Mouse (Mus musculus): ENCODE measurements around the gene Fig4. TPM values are rescaled to one million over a fixed set of nuclear protein-coding genes. Genes with fewer than 3 reads are reported as not detected.

Gene Fig4
- total and polyA plus RNA-seq, 3 experiments, result 21.4 to 27.4 TPM; not detected in 1

GRCm38 (mm10) chr10:41260243-41261006 is 42.6 kb downstream of the Fig4 start:
- Histone ChIP-seq H3K9me3 (replicated peaks; ENCODE audit: insufficient read depth, low read length) (no peaks in the 10 kb centered on the region), H3K27me3 (ENCODE audit: control insufficient read depth in 1 of 2, insufficient read depth in 2 of 2, low read length in 2 of 2) (no peaks in the 10 kb centered on the region), H3K4me1 (ENCODE audit: control insufficient read depth in 1 of 2, insufficient read depth in 2 of 2, low read length in 2 of 2) (no peaks in the 10 kb centered on the region), H3K79me2 (ENCODE audit: control insufficient read depth, insufficient read depth, low read length, poor library complexity) (no peaks in the 10 kb centered on the region), H3K4me3 (ENCODE audit: control insufficient read depth in 1 of 2, insufficient read depth in 1 of 2, low read depth in 2 of 2, low read length in 2 of 2) (no peak overlapping the region), H3K9ac (ENCODE audit: control insufficient read depth, low read depth, low read length, poor library complexity, severe bottlenecking) (no peak overlapping the region), H3K36me3 (ENCODE audit: control insufficient read depth in 1 of 2, insufficient read depth in 2 of 2, low read length in 2 of 2) (no peaks in the 10 kb centered on the region; a peak in 1 of 4 replicates), H3K27ac (ENCODE audit: control insufficient read depth, low read depth, low read length) (no peak overlapping the region)
- DNase-seq (ENCODE audit: low read depth, low spot score), result no peak
- TF ChIP-seq MYB (IDR thresholded peaks at IDR 0.05; ENCODE audit: low read depth, low read length) (no peak), ZKSCAN1 (IDR thresholded peaks at IDR 0.05; ENCODE audit: low read depth, low read length) (no peak), UBTF (IDR thresholded peaks at IDR 0.05; ENCODE audit: borderline replicate concordance, insufficient read depth, low read depth, low read length) (no peak), HCFC1 (IDR thresholded peaks at IDR 0.05; ENCODE audit: low read depth, low read length) (no peak), TAL1 (IDR thresholded peaks at IDR 0.05; ENCODE audit: low read length) (no peak), NELFE (IDR thresholded peaks at IDR 0.05; ENCODE audit: low read depth, low read length) (no peak), ETS1 (IDR thresholded peaks at IDR 0.05; ENCODE audit: low read depth, low read length) (no peak), GATA1 (IDR thresholded peaks at IDR 0.05; ENCODE audit: low read depth, low read length) (no peak), POLR2A (IDR thresholded peaks at IDR 0.05; ENCODE audit: control insufficient read depth in 1 of 2, insufficient read depth in 1 of 2, low read depth in 1 of 2, low read length in 2 of 2, poor library complexity in 1 of 2) (no peak), NRF1 (IDR thresholded peaks at IDR 0.05; ENCODE audit: insufficient read depth, low read depth, low read length, poor library complexity, severe bottlenecking) (no peak), ZMIZ1 (IDR thresholded peaks at IDR 0.05; ENCODE audit: low read depth, low read length) (no peak), ELF1 (IDR thresholded peaks at IDR 0.05; ENCODE audit: low read depth, low read length) (no peak), E2F4 (IDR thresholded peaks at IDR 0.05; ENCODE audit: borderline replicate concordance, low read depth, low read length) (no peak), MAX (IDR thresholded peaks at IDR 0.05; ENCODE audit: low read length) (no peak)

DNA sequence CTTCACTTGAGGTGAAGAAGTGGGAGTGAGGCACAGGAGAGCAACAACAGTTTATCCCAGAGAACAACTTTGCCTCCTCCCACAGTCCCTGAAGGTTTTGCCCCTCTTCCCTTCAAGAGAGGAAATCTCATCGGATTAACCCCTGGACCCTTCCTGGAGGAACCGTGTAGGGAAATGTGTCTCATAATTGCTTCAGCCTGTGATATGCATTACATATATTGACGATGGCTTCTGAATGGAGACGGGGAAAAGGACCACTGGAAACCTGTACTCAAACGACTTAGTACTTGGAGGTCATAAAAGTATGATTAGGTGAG is 52.4 kb downstream of the Fig4 start:
- Histone ChIP-seq H3K27ac (ENCODE audit: control insufficient read depth, low read depth, low read length) (no peak overlapping the region), H3K36me3 (ENCODE audit: control insufficient read depth in 1 of 2, insufficient read depth in 2 of 2, low read length in 2 of 2) (peaks cover 2% of the 10 kb centered on the region in 2 experiments; a peak in 1 of 4 replicates), H3K9ac (ENCODE audit: control insufficient read depth, low read depth, low read length, poor library complexity, severe bottlenecking) (no peak overlapping the region), H3K4me3 (ENCODE audit: control insufficient read depth in 1 of 2, insufficient read depth in 1 of 2, low read depth in 2 of 2, low read length in 2 of 2) (no peak overlapping the region), H3K27me3 (ENCODE audit: control insufficient read depth in 1 of 2, insufficient read depth in 2 of 2, low read length in 2 of 2) (no peaks in the 10 kb centered on the region), H3K9me3 (replicated peaks; ENCODE audit: insufficient read depth, low read length) (no peaks in the 10 kb centered on the region), H3K79me2 (ENCODE audit: control insufficient read depth, insufficient read depth, low read length, poor library complexity) (no peaks in the 10 kb centered on the region), H3K4me1 (ENCODE audit: control insufficient read depth in 1 of 2, insufficient read depth in 2 of 2, low read length in 2 of 2) (no peaks in the 10 kb centered on the region; a peak in 1 of 4 replicates)
- no peak for DNase-seq (ENCODE audit: low read depth, low spot score)
- TF ChIP-seq MEF2A (IDR thresholded peaks at IDR 0.05; ENCODE audit: extremely low read depth, insufficient replicate concordance, low read depth, low read length, poor library complexity, severe bottlenecking), result no peak
- TF ChIP-seq SIN3A (IDR thresholded peaks at IDR 0.05; ENCODE audit: low read length), result no peak
- TF ChIP-seq POLR2A (IDR thresholded peaks at IDR 0.05; ENCODE audit: control insufficient read depth in 1 of 2, insufficient read depth in 1 of 2, low read depth in 1 of 2, low read length in 2 of 2, poor library complexity in 1 of 2), result no peak
- no peak for TF ChIP-seq MYC (IDR thresholded peaks at IDR 0.05; ENCODE audit: low read depth, low read length)
- no peak for TF ChIP-seq EP300 (IDR thresholded peaks at IDR 0.05; ENCODE audit: low read depth in 1 of 2, low read length in 2 of 2)
- no peak for TF ChIP-seq SMC3 (IDR thresholded peaks at IDR 0.05; ENCODE audit: low read depth, low read length)
- no peak for TF ChIP-seq HCFC1 (IDR thresholded peaks at IDR 0.05; ENCODE audit: low read depth, low read length)
- TF ChIP-seq ETS1 (IDR thresholded peaks at IDR 0.05; ENCODE audit: low read depth, low read length), result no peak
- TF ChIP-seq ZMIZ1 (IDR thresholded peaks at IDR 0.05; ENCODE audit: low read depth, low read length), result no peak
- TF ChIP-seq MAX (IDR thresholded peaks at IDR 0.05; ENCODE audit: low read length), result no peak
- no peak for TF ChIP-seq RAD21 (IDR thresholded peaks at IDR 0.05; ENCODE audit: low read depth, low read length)
- no peak for TF ChIP-seq KAT2A (conservative IDR thresholded peaks at IDR 0.05; ENCODE audit: low read depth, low read length)
- TF ChIP-seq MAFK (IDR thresholded peaks at IDR 0.05; ENCODE audit: borderline replicate concordance, low read depth, low read length), result no peak
- no peak for TF ChIP-seq BHLHE40 (IDR thresholded peaks at IDR 0.05; ENCODE audit: borderline replicate concordance, low read depth, low read length)
- no peak for TF ChIP-seq ELF1 (IDR thresholded peaks at IDR 0.05; ENCODE audit: low read depth, low read length)
- TF ChIP-seq CHD1 (IDR thresholded peaks at IDR 0.05; ENCODE audit: low read depth, low read length), result no peak
- TF ChIP-seq ZKSCAN1 (IDR thresholded peaks at IDR 0.05; ENCODE audit: low read depth, low read length), result no peak
- no peak for TF ChIP-seq RCOR1 (IDR thresholded peaks at IDR 0.05; ENCODE audit: low read depth, low read length)
